Mouse (Mus musculus) stomach, postnatal 0 days (tissue): Measurements from ENCODE around the gene Rasgef1b.

Experiments used
- CTCF ChIP-seq: IDR thresholded peaks from 2 replicates; pipeline ENCODE4 v1.5.1; 2016; ENCODE audit warnings: antibody characterized with exemption, low read depth, mild to moderate bottlenecking, moderate library complexity
- EP300 ChIP-seq: optimal IDR thresholded peaks from 2 replicates; pipeline ENCODE3; 2016; ENCODE audit warnings: antibody characterized with exemption

DNA sequence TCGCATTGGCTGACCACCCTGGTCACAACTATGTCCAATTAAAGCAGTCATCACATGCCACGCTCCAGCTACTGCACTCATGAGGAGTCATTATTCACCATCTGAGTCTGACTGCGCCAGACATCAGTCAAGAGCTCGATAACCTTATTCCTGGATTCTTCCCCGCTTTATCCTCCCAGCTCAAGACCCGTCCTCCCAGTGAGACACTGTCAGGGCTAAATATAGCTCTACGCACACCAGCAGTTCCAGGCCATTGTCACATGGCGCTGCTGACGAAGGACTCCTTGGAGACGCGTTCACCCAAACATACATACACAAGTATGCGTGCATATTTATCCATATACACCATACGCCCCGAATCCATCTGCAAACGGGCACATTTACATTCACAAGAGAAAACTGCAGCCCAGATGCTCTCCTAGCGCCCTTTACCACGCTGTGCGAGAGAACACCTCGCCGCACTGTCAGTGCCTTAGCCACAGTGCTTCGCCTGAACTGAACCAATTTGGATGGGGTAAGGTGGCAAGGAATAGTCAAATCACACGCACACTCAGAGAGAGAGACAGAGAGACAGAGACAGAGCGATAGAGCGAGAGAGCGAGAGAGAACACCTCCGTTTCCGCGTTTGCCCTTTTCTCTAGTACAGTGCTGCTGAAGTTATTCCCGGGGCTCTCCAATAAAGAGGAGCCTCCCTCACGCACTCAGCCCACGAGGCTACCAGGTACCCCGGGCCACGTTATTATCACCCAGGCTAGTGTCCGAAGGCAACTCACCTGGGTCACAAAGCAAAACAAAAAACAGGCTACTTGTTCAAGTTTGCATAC, 477.3 kb downstream of the Rasgef1b start:
- TF ChIP-seq EP300 (no peak), CTCF (no peak)
